Comparison of ENCODE assay signal across 32 mouse cellular contexts in the genomic region with DNA sequence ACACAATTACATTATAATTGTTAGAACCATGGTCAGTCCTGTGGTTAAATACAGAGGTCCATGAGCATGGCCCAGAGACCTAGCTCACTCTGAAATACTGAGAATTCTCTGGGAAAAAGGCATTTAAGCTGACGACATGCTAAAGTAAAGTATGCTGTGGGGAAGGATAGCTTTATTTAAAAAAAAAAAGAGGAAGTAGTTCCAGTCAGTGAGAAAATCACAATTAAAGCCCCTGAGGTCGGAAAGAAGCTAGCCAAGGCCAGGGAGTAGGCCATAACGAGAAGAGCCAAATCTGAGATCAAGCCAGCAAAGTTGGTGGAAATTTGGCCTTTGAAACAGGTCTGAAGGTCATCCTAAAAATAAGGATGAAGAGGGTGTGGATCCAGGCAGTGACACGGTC. TPM values are rescaled to one million over a fixed set of nuclear protein-coding genes. Genes with fewer than 3 reads are reported as not detected.
A peak's percentile ranks its signal among the peaks of the same experiment; 100 is the strongest.
DNase-seq lines count a peak whose midpoint lies in the region; ATAC-seq and TF ChIP-seq lines count a peak whose summit lies in the region.
"Had no signal": no experiment of that assay in that cellular context is flagged by ENCODE, and none has a peak within 500 bp of the region (broad histone marks: within the 10 kb centered on the region; RNA-seq: fewer than 3 reads in every experiment).

No protein-coding gene starts in this region.

- 78% methylated on average over 4 of the region's 4 CpGs for WGBS in intestine, embryonic 14.5 days
- 80% methylated on average over 4 of the region's 4 CpGs for WGBS in intestine, postnatal 0 days
- 80% methylated on average over 4 of the region's 4 CpGs for WGBS in forebrain, embryonic 16.5 days

- TF ChIP-seq CTCF in intestine, postnatal 0 days (IDR thresholded peaks at IDR 0.05; ENCODE audit: low read depth): no peak

- no peaks in the 10 kb centered on the region for H3K36me3 ChIP-seq in intestine, embryonic 14.5 days (ENCODE audit: control insufficient read depth, insufficient read depth, low read length)
- no peaks in the 10 kb centered on the region for H3K36me3 ChIP-seq in intestine, postnatal 0 days (ENCODE audit: control insufficient read depth, insufficient read depth)
- H3K36me3 ChIP-seq in splenic B cell, adult 2 months (ENCODE audit: control insufficient read depth, insufficient read depth, low read length, poor library complexity, severe bottlenecking): no peaks in the 10 kb centered on the region
- no peaks in the 10 kb centered on the region for H3K36me3 ChIP-seq in forebrain, embryonic 16.5 days (ENCODE audit: control insufficient read depth, insufficient read depth)
- H3K36me3 ChIP-seq: embryonic facial prominence, embryonic 10.5 days; embryonic facial prominence, embryonic 13.5 days; forebrain, embryonic 12.5 days; forebrain, embryonic 15.5 days; hindbrain, embryonic 12.5 days; hindbrain, embryonic 15.5 days; intestine, embryonic 15.5 days had no signal

- peak; percentile 10 for DNase-seq in intestine, embryonic 14.5 days (ENCODE audit: low spot score)
- DNase-seq in splenic B cell, adult 2 months (ENCODE audit: low read depth, low spot score): peak; percentile 46
- no peak for DNase-seq in frontal cortex, postnatal 14 days (ENCODE audit: low spot score in 2 of 2)
- DNase-seq: adrenal gland, adult 8-10 months; adrenal gland, postnatal 36 days; B cell, adult 2 months; cerebellum, adult 18-20 months; cerebellum, adult 9-10 months; cerebellum, postnatal 14 days; embryo, embryonic 11 days; gastrocnemius, adult 2 months; gastrocnemius, postnatal 14 days; heart, adult 2 months; kidney, adult 18-20 months had no signal

- H3K4me3 ChIP-seq in intestine, embryonic 14.5 days (ENCODE audit: low read depth, low read length): no peak overlapping the region
- H3K4me3 ChIP-seq in intestine, postnatal 0 days (ENCODE audit: low read depth, low read length): no peak overlapping the region
- no peak overlapping the region for H3K4me3 ChIP-seq in forebrain, embryonic 16.5 days (replicated peaks; ENCODE audit: low read length)
- H3K4me3 ChIP-seq: embryonic facial prominence, embryonic 10.5 days; embryonic facial prominence, embryonic 13.5 days; erythroblast, embryonic 14.5 days; forebrain, embryonic 12.5 days; forebrain, embryonic 15.5 days; gastrocnemius, adult 2 months; heart, adult 2 months; hindbrain, embryonic 12.5 days; hindbrain, embryonic 15.5 days; intestine, embryonic 15.5 days had no signal

- H3K27ac ChIP-seq in intestine, embryonic 14.5 days (ENCODE audit: low read depth): no peak overlapping the region
- no peak overlapping the region for H3K27ac ChIP-seq in intestine, postnatal 0 days (ENCODE audit: low read depth, low read length)
- no peak overlapping the region for H3K27ac ChIP-seq in forebrain, embryonic 16.5 days (ENCODE audit: low read length)
- H3K27ac ChIP-seq: embryonic facial prominence, embryonic 10.5 days; embryonic facial prominence, embryonic 13.5 days; forebrain, embryonic 12.5 days; forebrain, embryonic 15.5 days; gastrocnemius, adult 2 months; heart, adult 2 months; hindbrain, embryonic 12.5 days; hindbrain, embryonic 15.5 days; intestine, embryonic 15.5 days had no signal

- H3K9ac ChIP-seq in intestine, embryonic 14.5 days (ENCODE audit: low read length): no peak overlapping the region
- no peak overlapping the region for H3K9ac ChIP-seq in intestine, postnatal 0 days (ENCODE audit: low read depth, low read length)
- H3K9ac ChIP-seq in forebrain, embryonic 16.5 days (replicated peaks; ENCODE audit: low read depth, low read length): no peak overlapping the region
- H3K9ac ChIP-seq: embryonic facial prominence, embryonic 13.5 days; forebrain, embryonic 12.5 days; forebrain, embryonic 15.5 days; hindbrain, embryonic 12.5 days; hindbrain, embryonic 15.5 days; intestine, embryonic 15.5 days had no signal

- ATAC-seq in intestine, embryonic 14.5 days (replicated peaks; ENCODE audit: low FRiP score, low TSS enrichment, low read depth): no peak
- ATAC-seq in intestine, postnatal 0 days: no peak
- ATAC-seq in granulocyte monocyte progenitor cell, adult 5-6 weeks (replicated peaks; ENCODE audit: poor library complexity, severe bottlenecking): peak; percentile 59
- no peak for ATAC-seq in forebrain, embryonic 16.5 days
- ATAC-seq: activated CD4-positive, CD25-positive, alpha-beta regulatory T cell, adult 4 months; forebrain, embryonic 15.5 days; intestine, embryonic 15.5 days had no signal

- H3K4me1 ChIP-seq in intestine, embryonic 14.5 days (replicated peaks; ENCODE audit: control insufficient read depth, insufficient read depth, low read length): no peaks in the 10 kb centered on the region
- H3K4me1 ChIP-seq in intestine, postnatal 0 days (replicated peaks; ENCODE audit: control insufficient read depth, insufficient read depth, low read length): no peaks in the 10 kb centered on the region
- H3K4me1 ChIP-seq in forebrain, embryonic 16.5 days (replicated peaks; ENCODE audit: control insufficient read depth, insufficient read depth, low read length): no peaks in the 10 kb centered on the region
- H3K4me1 ChIP-seq: embryonic facial prominence, embryonic 10.5 days; forebrain, embryonic 12.5 days; forebrain, embryonic 15.5 days; hindbrain, embryonic 12.5 days; hindbrain, embryonic 15.5 days; intestine, embryonic 15.5 days had no signal

- H3K9me3 ChIP-seq in intestine, embryonic 14.5 days (ENCODE audit: control insufficient read depth, low read length): no peaks in the 10 kb centered on the region
- H3K9me3 ChIP-seq in intestine, postnatal 0 days (ENCODE audit: control insufficient read depth): no peaks in the 10 kb centered on the region
- no peaks in the 10 kb centered on the region for H3K9me3 ChIP-seq in forebrain, embryonic 16.5 days (ENCODE audit: control insufficient read depth, low read length)
- H3K9me3 ChIP-seq: embryonic facial prominence, embryonic 10.5 days; embryonic facial prominence, embryonic 13.5 days; forebrain, embryonic 12.5 days; forebrain, embryonic 15.5 days; hindbrain, embryonic 12.5 days; hindbrain, embryonic 15.5 days; intestine, embryonic 15.5 days had no signal

- H3K27me3 ChIP-seq in intestine, embryonic 14.5 days (replicated peaks; ENCODE audit: control insufficient read depth, insufficient read depth, low read length): no peaks in the 10 kb centered on the region
- no peaks in the 10 kb centered on the region for H3K27me3 ChIP-seq in intestine, postnatal 0 days (replicated peaks; ENCODE audit: control insufficient read depth, insufficient read depth, low read length)
- no peaks in the 10 kb centered on the region for H3K27me3 ChIP-seq in splenic B cell, adult 2 months (ENCODE audit: control insufficient read depth, insufficient read depth, low read length, poor library complexity, severe bottlenecking)
- H3K27me3 ChIP-seq in forebrain, embryonic 16.5 days (replicated peaks; ENCODE audit: control insufficient read depth, insufficient read depth, low read length): no peaks in the 10 kb centered on the region; the same call in 1 of the 2 replicates
- H3K27me3 ChIP-seq: forebrain, embryonic 15.5 days; intestine, embryonic 15.5 days had no signal

- no peak overlapping the region for H3K4me2 ChIP-seq in intestine, embryonic 14.5 days (ENCODE audit: low read length)
- H3K4me2 ChIP-seq in intestine, postnatal 0 days (replicated peaks; ENCODE audit: low read depth): no peak overlapping the region
- H3K4me2 ChIP-seq in forebrain, embryonic 16.5 days (ENCODE audit: low read length): no peak overlapping the region
- H3K4me2 ChIP-seq: embryonic facial prominence, embryonic 13.5 days; forebrain, embryonic 12.5 days; forebrain, embryonic 15.5 days; heart, embryonic 11.5 days; hindbrain, embryonic 12.5 days; hindbrain, embryonic 15.5 days; intestine, embryonic 15.5 days had no signal

RNA-seq across cellular contexts. Expression of a gene that starts 6.5 kb away (rescaled TPM):
- polyA plus RNA-seq in intestine, embryonic 14.5 days (2014; fragmentation: Nextera tagmentation; extraction: Ambion mirVana): 39.2 and 42.2 TPM in 2 replicates
- 30.7 and 34.7 TPM in 2 replicates for polyA plus RNA-seq in intestine, postnatal 0 days (2015; fragmentation: Nextera tagmentation; extraction: Ambion mirVana)
- total RNA-seq in granulocyte monocyte progenitor cell, adult 5-6 weeks (2014; fragmentation: Nextera tagmentation): 14.2 and 42.0 TPM in 2 replicates
- total RNA-seq in granulocyte monocyte progenitor cell, adult 5-6 weeks (2017): 40.3 and 58.9 TPM in 2 replicates
- polyA plus RNA-seq in forebrain, embryonic 16.5 days (2015; fragmentation: Nextera tagmentation; extraction: Ambion mirVana): 26.9 and 31.6 TPM in 2 replicates

RNA-seq across cellular contexts. Expression of a gene that starts 24.3 kb away (rescaled TPM):
- not detected in 2 replicates for polyA plus RNA-seq in intestine, embryonic 14.5 days (2014; fragmentation: Nextera tagmentation; extraction: Ambion mirVana)
- not detected in 2 replicates for polyA plus RNA-seq in intestine, postnatal 0 days (2015; fragmentation: Nextera tagmentation; extraction: Ambion mirVana)
- not detected in 2 replicates for total RNA-seq in granulocyte monocyte progenitor cell, adult 5-6 weeks (2014; fragmentation: Nextera tagmentation)
- total RNA-seq in granulocyte monocyte progenitor cell, adult 5-6 weeks (2017): not detected in 2 replicates
- polyA plus RNA-seq in forebrain, embryonic 16.5 days (2015; fragmentation: Nextera tagmentation; extraction: Ambion mirVana): 3.3 and 6.0 TPM in 2 replicates
- total RNA-seq: adrenal gland, adult 8-10 months; adrenal gland, postnatal 36 days; gastrocnemius, adult 2 months; gastrocnemius, postnatal 14 days; gastrocnemius, postnatal 4 days; heart, adult 2 months; heart, postnatal 25 days; hematopoietic stem cell, adult 5-6 weeks had no signal
- polyA plus RNA-seq: activated CD4-positive, CD25-positive, alpha-beta regulatory T cell, adult 4 months; embryonic facial prominence, embryonic 13.5 days; erythroblast, embryonic 14.5 days; heart, adult 2 months; heart, embryonic 11.5 days; heart, embryonic 14.5 days; heart, postnatal 0 days; intestine, embryonic 15.5 days had no signal

Comparison
In these comparisons a context has a peak if more than half of its experiments do, and no peak if none do; other contexts are left out.
1. DNase-seq: peak in intestine, embryonic 14.5 days (single experiment) and splenic B cell, adult 2 months (single experiment); none in frontal cortex, postnatal 14 days (0 of 2).